Mouse (Mus musculus): ENCODE measurements around the gene Olfr1358.

GRCm38 (mm10) chr10:78569686-78570085 is 52.5 kb downstream of the Olfr1358 start:
- TF ChIP-seq EP300 (IDR thresholded peaks at IDR 0.05; ENCODE audit: low read depth) (no peak), CTCF (IDR thresholded peaks at IDR 0.05; ENCODE audit: low read depth) (no peak)
